Mouse (Mus musculus): ENCODE results near the gene Adamts17. TPM values are rescaled to one million over a fixed set of nuclear protein-coding genes. Genes with fewer than 3 reads are reported as not detected.

The Adamts17 gene
- polyA plus RNA-seq, 1 experiment = 0.55 TPM

DNA sequence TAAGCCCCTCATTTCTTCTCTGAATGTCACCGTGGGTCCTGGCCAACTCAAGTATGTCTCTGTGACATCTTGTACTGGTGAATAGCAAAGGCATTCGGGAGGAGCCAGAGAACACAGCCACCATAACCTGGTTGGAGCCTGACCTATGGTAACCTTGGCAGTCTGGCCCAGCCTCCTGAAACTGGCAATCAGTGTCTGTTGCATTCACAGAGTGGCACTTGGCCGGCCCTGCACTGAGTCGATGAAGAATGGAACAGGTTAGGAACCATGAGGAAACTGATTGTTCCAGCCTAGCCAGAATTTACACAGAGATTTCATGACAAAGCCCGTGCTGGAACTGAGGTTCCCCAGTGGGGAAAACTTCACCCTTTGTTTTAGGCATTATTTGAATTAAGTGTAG lies 38.8 kb upstream of the Adamts17 start:
- Histone ChIP-seq H3K27me3 (ENCODE audit: control insufficient read depth, insufficient read depth, low read length, poor library complexity, severe bottlenecking) (no peaks in the 10 kb centered on the region), H3K9me3 (replicated peaks; ENCODE audit: control insufficient read depth, insufficient read depth, low read length, poor library complexity, severe bottlenecking) (no peaks in the 10 kb centered on the region), H3K27ac (ENCODE audit: insufficient read depth, low read length) (no peak overlapping the region), H3K4me1 (ENCODE audit: control insufficient read depth, insufficient read depth, low read length) (no peaks in the 10 kb centered on the region), H3K4me3 (ENCODE audit: low read depth, low read length) (no peak overlapping the region), H3K36me3 (ENCODE audit: control insufficient read depth, insufficient read depth, low read length, poor library complexity, severe bottlenecking) (no peaks in the 10 kb centered on the region), H3K9ac (ENCODE audit: low read depth, poor library complexity, severe bottlenecking) (no peak overlapping the region)
- TF ChIP-seq CTCF (IDR thresholded peaks at IDR 0.05; ENCODE audit: low read depth, low read length) = no peak
- no peak for TF ChIP-seq POLR2A (IDR thresholded peaks at IDR 0.05; ENCODE audit: insufficient read depth, low read length)
- no peak for TF ChIP-seq EP300 (IDR thresholded peaks at IDR 0.05; ENCODE audit: insufficient read depth, low read depth, low read length)

- H3K9me3 ChIP-seq (replicated peaks; ENCODE audit: control insufficient read depth, insufficient read depth, low read length, poor library complexity, severe bottlenecking) = no peaks in the 10 kb centered on the region
- no peak overlapping the region for H3K4me3 ChIP-seq (ENCODE audit: low read depth, low read length)
- no peaks in the 10 kb centered on the region for H3K4me1 ChIP-seq (ENCODE audit: control insufficient read depth, insufficient read depth, low read length)
- no peak overlapping the region for H3K27ac ChIP-seq (ENCODE audit: insufficient read depth, low read length)
- TF ChIP-seq CTCF (IDR thresholded peaks at IDR 0.05; ENCODE audit: low read depth, low read length) (no peak), EP300 (IDR thresholded peaks at IDR 0.05; ENCODE audit: insufficient read depth, low read depth, low read length) (no peak), POLR2A (IDR thresholded peaks at IDR 0.05; ENCODE audit: insufficient read depth, low read length) (no peak)
- no peak overlapping the region for H3K9ac ChIP-seq (ENCODE audit: low read depth, poor library complexity, severe bottlenecking)
- H3K27me3 ChIP-seq (ENCODE audit: control insufficient read depth, insufficient read depth, low read length, poor library complexity, severe bottlenecking) = no peaks in the 10 kb centered on the region
- H3K36me3 ChIP-seq (ENCODE audit: control insufficient read depth, insufficient read depth, low read length, poor library complexity, severe bottlenecking) = no peaks in the 10 kb centered on the region
These were observed 37.8 kb upstream of the Adamts17 start for GRCm38 (mm10) chr7:66801785-66802184.

DNA sequence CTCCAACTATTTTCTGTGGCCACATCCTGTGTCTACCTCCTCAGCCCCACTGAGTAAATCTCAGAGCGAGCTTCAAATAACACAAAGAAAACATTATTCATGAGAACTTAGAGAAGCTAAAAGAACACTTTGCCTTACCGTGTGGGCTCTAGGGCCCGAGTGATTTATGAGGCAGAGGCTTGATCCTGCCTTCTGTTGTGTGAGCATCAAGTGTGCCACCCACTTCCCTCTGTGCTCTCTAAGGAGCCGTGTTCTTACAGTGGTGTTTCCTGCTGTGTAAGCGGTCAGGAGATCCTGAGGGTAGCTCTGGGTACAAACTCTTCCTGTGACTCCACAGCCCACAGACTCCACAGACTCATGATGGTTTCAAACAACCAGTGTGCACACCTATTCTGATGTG lies 35.7 kb upstream of the Adamts17 start:
- Histone ChIP-seq H3K9ac (ENCODE audit: low read depth, poor library complexity, severe bottlenecking) (no peak overlapping the region), H3K36me3 (ENCODE audit: control insufficient read depth, insufficient read depth, low read length, poor library complexity, severe bottlenecking) (no peaks in the 10 kb centered on the region), H3K27me3 (ENCODE audit: control insufficient read depth, insufficient read depth, low read length, poor library complexity, severe bottlenecking) (no peaks in the 10 kb centered on the region), H3K4me3 (ENCODE audit: low read depth, low read length) (no peak overlapping the region), H3K27ac (ENCODE audit: insufficient read depth, low read length) (no peak overlapping the region), H3K9me3 (replicated peaks; ENCODE audit: control insufficient read depth, insufficient read depth, low read length, poor library complexity, severe bottlenecking) (no peaks in the 10 kb centered on the region), H3K4me1 (ENCODE audit: control insufficient read depth, insufficient read depth, low read length) (no peaks in the 10 kb centered on the region)
- TF ChIP-seq CTCF (IDR thresholded peaks at IDR 0.05; ENCODE audit: low read depth, low read length) (no peak), EP300 (IDR thresholded peaks at IDR 0.05; ENCODE audit: insufficient read depth, low read depth, low read length) (no peak), POLR2A (IDR thresholded peaks at IDR 0.05; ENCODE audit: insufficient read depth, low read length) (no peak)

GRCm38 (mm10) chr7:66806801-66807200 lies 32.7 kb upstream of the Adamts17 start:
- Histone ChIP-seq H3K27me3 (ENCODE audit: control insufficient read depth, insufficient read depth, low read length, poor library complexity, severe bottlenecking) (no peaks in the 10 kb centered on the region), H3K27ac (ENCODE audit: insufficient read depth, low read length) (no peak overlapping the region), H3K4me3 (ENCODE audit: low read depth, low read length) (no peak overlapping the region), H3K9me3 (replicated peaks; ENCODE audit: control insufficient read depth, insufficient read depth, low read length, poor library complexity, severe bottlenecking) (no peaks in the 10 kb centered on the region), H3K4me1 (ENCODE audit: control insufficient read depth, insufficient read depth, low read length) (no peaks in the 10 kb centered on the region), H3K36me3 (ENCODE audit: control insufficient read depth, insufficient read depth, low read length, poor library complexity, severe bottlenecking) (no peaks in the 10 kb centered on the region), H3K9ac (ENCODE audit: low read depth, poor library complexity, severe bottlenecking) (no peak overlapping the region)
- TF ChIP-seq CTCF (IDR thresholded peaks at IDR 0.05; ENCODE audit: low read depth, low read length) = no peak
- TF ChIP-seq EP300 (IDR thresholded peaks at IDR 0.05; ENCODE audit: insufficient read depth, low read depth, low read length) = no peak
- no peak for TF ChIP-seq POLR2A (IDR thresholded peaks at IDR 0.05; ENCODE audit: insufficient read depth, low read length)

- H3K4me1 ChIP-seq (ENCODE audit: control insufficient read depth, insufficient read depth, low read length) = no peaks in the 10 kb centered on the region
- H3K36me3 ChIP-seq (ENCODE audit: control insufficient read depth, insufficient read depth, low read length, poor library complexity, severe bottlenecking) = no peaks in the 10 kb centered on the region
- H3K27ac ChIP-seq (ENCODE audit: insufficient read depth, low read length) = no peak overlapping the region
- no peak overlapping the region for H3K9ac ChIP-seq (ENCODE audit: low read depth, poor library complexity, severe bottlenecking)
- no peak overlapping the region for H3K4me3 ChIP-seq (ENCODE audit: low read depth, low read length)
- H3K9me3 ChIP-seq (replicated peaks; ENCODE audit: control insufficient read depth, insufficient read depth, low read length, poor library complexity, severe bottlenecking) = no peaks in the 10 kb centered on the region
- no peak for TF ChIP-seq CTCF (IDR thresholded peaks at IDR 0.05; ENCODE audit: low read depth, low read length)
- no peak for TF ChIP-seq POLR2A (IDR thresholded peaks at IDR 0.05; ENCODE audit: insufficient read depth, low read length)
- TF ChIP-seq EP300 (IDR thresholded peaks at IDR 0.05; ENCODE audit: insufficient read depth, low read depth, low read length) = no peak
- no peaks in the 10 kb centered on the region for H3K27me3 ChIP-seq (ENCODE audit: control insufficient read depth, insufficient read depth, low read length, poor library complexity, severe bottlenecking)
These were observed 29.1 kb upstream of the Adamts17 start for GRCm38 (mm10) chr7:66810436-66810835.

- TF ChIP-seq POLR2A (IDR thresholded peaks at IDR 0.05; ENCODE audit: insufficient read depth, low read length) (no peak), CTCF (IDR thresholded peaks at IDR 0.05; ENCODE audit: low read depth, low read length) (no peak), EP300 (IDR thresholded peaks at IDR 0.05; ENCODE audit: insufficient read depth, low read depth, low read length) (no peak)
- Histone ChIP-seq H3K27ac (ENCODE audit: insufficient read depth, low read length) (no peak overlapping the region), H3K4me3 (ENCODE audit: low read depth, low read length) (no peak overlapping the region), H3K4me1 (ENCODE audit: control insufficient read depth, insufficient read depth, low read length) (no peaks in the 10 kb centered on the region), H3K36me3 (ENCODE audit: control insufficient read depth, insufficient read depth, low read length, poor library complexity, severe bottlenecking) (no peaks in the 10 kb centered on the region), H3K9me3 (replicated peaks; ENCODE audit: control insufficient read depth, insufficient read depth, low read length, poor library complexity, severe bottlenecking) (no peaks in the 10 kb centered on the region), H3K9ac (ENCODE audit: low read depth, poor library complexity, severe bottlenecking) (no peak overlapping the region), H3K27me3 (ENCODE audit: control insufficient read depth, insufficient read depth, low read length, poor library complexity, severe bottlenecking) (no peaks in the 10 kb centered on the region)
These were observed 28.2 kb upstream of the Adamts17 start for GRCm38 (mm10) chr7:66811294-66811693.

Measured in ES-Bruce4 (cell line).